Mouse (Mus musculus): ENCODE measurements at regions not wholly inside any gene's neighbourhood (a gene's known extent, or its start where the extent isn't known, plus 50 kb on each side); places are given as distances from the start of the nearest gene placed in this dataset.

DNA sequence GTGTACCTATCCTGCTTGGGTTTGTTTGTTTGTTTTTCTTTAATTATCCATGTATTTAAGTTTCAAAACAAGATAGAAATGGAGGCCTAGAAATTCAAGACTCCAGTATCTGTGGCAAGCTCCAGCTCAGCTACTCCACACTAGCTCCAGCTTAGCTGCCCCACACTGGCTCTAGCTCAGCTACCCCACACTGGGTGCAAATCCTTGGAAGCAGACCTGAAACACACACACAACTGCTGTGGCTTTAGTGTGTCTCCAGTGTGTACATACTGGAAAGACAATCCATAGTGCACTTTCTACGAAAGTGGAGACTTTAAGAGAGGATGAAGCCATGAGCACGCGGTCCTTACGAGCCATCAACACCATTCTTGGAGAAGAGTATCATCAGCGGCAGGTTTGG is 66.9 kb upstream of the Otud4 start:
- no peaks in the 10 kb centered on the region for H3K27me3 ChIP-seq (replicated peaks; ENCODE audit: control insufficient read depth, insufficient read depth, low read length)
- H3K4me2 ChIP-seq (replicated peaks; ENCODE audit: low read depth): no peak overlapping the region
- H3K9ac ChIP-seq (ENCODE audit: low read depth, low read length): no peak overlapping the region
- H3K4me1 ChIP-seq (replicated peaks; ENCODE audit: control insufficient read depth, insufficient read depth, low read length): no peaks in the 10 kb centered on the region
- H3K9me3 ChIP-seq (ENCODE audit: control insufficient read depth): no peaks in the 10 kb centered on the region
- no peak overlapping the region for H3K27ac ChIP-seq (ENCODE audit: low read depth, low read length)
- no peak overlapping the region for H3K4me3 ChIP-seq (ENCODE audit: low read depth, low read length)
- WGBS: 95% methylated on average over 5 of the region's 5 CpGs
- no peak for ATAC-seq
- no peak for TF ChIP-seq CTCF (IDR thresholded peaks at IDR 0.05; ENCODE audit: low read depth)
- H3K36me3 ChIP-seq (ENCODE audit: control insufficient read depth, insufficient read depth): no peaks in the 10 kb centered on the region

GRCm38 (mm10) chr8:79563101-79563500 is 76.3 kb upstream of the Otud4 start:
- Histone ChIP-seq H3K9me3 (ENCODE audit: control insufficient read depth) (no peaks in the 10 kb centered on the region), H3K4me1 (replicated peaks; ENCODE audit: control insufficient read depth, insufficient read depth, low read length) (no peaks in the 10 kb centered on the region)
- 84% methylated on average over 6 of the region's 6 CpGs for WGBS

GRCm38 (mm10) chr8:79562669-79563068 is 76.7 kb upstream of the Otud4 start:
- no peak overlapping the region for H3K4me2 ChIP-seq (replicated peaks; ENCODE audit: low read depth)
- ATAC-seq: no peak
- 74% methylated on average over 8 of the region's 8 CpGs for WGBS
- no peak overlapping the region for H3K4me3 ChIP-seq (ENCODE audit: low read depth, low read length)
- no peaks in the 10 kb centered on the region for H3K27me3 ChIP-seq (replicated peaks; ENCODE audit: control insufficient read depth, insufficient read depth, low read length)
- no peaks in the 10 kb centered on the region for H3K36me3 ChIP-seq (ENCODE audit: control insufficient read depth, insufficient read depth)
- peak; percentile 56 for TF ChIP-seq CTCF (IDR thresholded peaks at IDR 0.05; ENCODE audit: low read depth)
- no peaks in the 10 kb centered on the region for H3K9me3 ChIP-seq (ENCODE audit: control insufficient read depth)
- H3K9ac ChIP-seq (ENCODE audit: low read depth, low read length): no peak overlapping the region
- no peak overlapping the region for H3K27ac ChIP-seq (ENCODE audit: low read depth, low read length)
- H3K4me1 ChIP-seq (replicated peaks; ENCODE audit: control insufficient read depth, insufficient read depth, low read length): no peaks in the 10 kb centered on the region

More at GRCm38 (mm10) chr8:79563101-79563500, 76.3 kb upstream of the Otud4 start:
- no peaks in the 10 kb centered on the region for H3K27me3 ChIP-seq (replicated peaks; ENCODE audit: control insufficient read depth, insufficient read depth, low read length)
- no peak overlapping the region for H3K4me2 ChIP-seq (replicated peaks; ENCODE audit: low read depth)
- H3K27ac ChIP-seq (ENCODE audit: low read depth, low read length): no peak overlapping the region
- no peak overlapping the region for H3K4me3 ChIP-seq (ENCODE audit: low read depth, low read length)
- ATAC-seq: no peak
- no peaks in the 10 kb centered on the region for H3K36me3 ChIP-seq (ENCODE audit: control insufficient read depth, insufficient read depth)
- no peak for TF ChIP-seq CTCF (IDR thresholded peaks at IDR 0.05; ENCODE audit: low read depth)
- H3K9ac ChIP-seq (ENCODE audit: low read depth, low read length): no peak overlapping the region

- H3K36me3 ChIP-seq (ENCODE audit: control insufficient read depth, insufficient read depth): no peaks in the 10 kb centered on the region
- TF ChIP-seq CTCF (IDR thresholded peaks at IDR 0.05; ENCODE audit: low read depth): no peak
- no peaks in the 10 kb centered on the region for H3K9me3 ChIP-seq (ENCODE audit: control insufficient read depth)
- H3K27me3 ChIP-seq (replicated peaks; ENCODE audit: control insufficient read depth, insufficient read depth, low read length): no peaks in the 10 kb centered on the region
- peak overlapping the region; percentile 30; the same call in 1 of the 2 replicates for H3K4me2 ChIP-seq (replicated peaks; ENCODE audit: low read depth)
- 43% methylated on average over 11 of the region's 11 CpGs for WGBS
- no peak overlapping the region for H3K4me3 ChIP-seq (ENCODE audit: low read depth, low read length)
- H3K4me1 ChIP-seq (replicated peaks; ENCODE audit: control insufficient read depth, insufficient read depth, low read length): no peaks in the 10 kb centered on the region
- no peak overlapping the region for H3K9ac ChIP-seq (ENCODE audit: low read depth, low read length)
- no peak overlapping the region for H3K27ac ChIP-seq (ENCODE audit: low read depth, low read length)
- ATAC-seq: 0 out of 2 replicates have a peak, but pooled peaks have one; percentile 28
Observed at GRCm38 (mm10) chr8:79562071-79562581, 77.3 kb upstream of the Otud4 start.

DNA sequence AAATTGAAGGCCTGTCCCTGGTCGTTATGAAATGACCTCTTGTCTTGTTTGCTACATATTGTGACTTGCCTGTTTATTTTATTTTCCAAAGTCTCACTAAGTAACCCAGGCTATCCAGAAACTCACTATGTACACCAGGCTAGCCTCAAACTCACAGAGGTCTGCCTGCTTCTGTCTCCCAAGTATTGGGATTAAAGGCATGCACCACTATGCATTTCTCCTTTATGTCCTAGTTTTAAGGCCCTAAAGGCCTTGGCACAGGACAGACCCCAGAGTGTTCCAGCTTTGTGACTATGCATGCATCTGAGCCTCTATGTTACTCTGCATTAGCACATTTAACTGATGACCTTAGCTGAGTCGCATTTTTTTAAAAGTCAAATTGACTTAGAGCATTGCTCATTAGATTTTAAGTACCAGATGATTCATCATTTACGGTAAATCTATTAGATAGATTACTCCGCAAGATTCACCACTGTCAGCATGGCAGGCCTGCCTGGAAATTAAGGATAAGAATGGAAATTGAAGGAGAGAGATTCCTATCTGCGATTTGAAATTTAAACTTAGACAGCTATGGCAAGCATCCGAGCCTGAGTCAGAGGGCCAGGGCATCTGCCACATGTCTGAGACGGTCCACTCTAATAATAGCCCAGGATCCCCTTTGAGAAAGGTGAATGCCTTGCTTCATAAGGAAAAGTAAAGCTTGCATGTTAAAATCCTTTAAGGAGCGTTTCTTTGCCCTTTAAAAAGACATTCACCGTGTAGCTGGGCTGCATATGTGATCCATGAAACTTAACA is 78.0 kb upstream of the Otud4 start:
- no peak for ATAC-seq
- no peak overlapping the region for H3K4me3 ChIP-seq (ENCODE audit: low read depth, low read length)
- H3K36me3 ChIP-seq (ENCODE audit: control insufficient read depth, insufficient read depth): no peaks in the 10 kb centered on the region
- H3K27ac ChIP-seq (ENCODE audit: low read depth, low read length): no peak overlapping the region
- no peaks in the 10 kb centered on the region for H3K9me3 ChIP-seq (ENCODE audit: control insufficient read depth)
- TF ChIP-seq CTCF (IDR thresholded peaks at IDR 0.05; ENCODE audit: low read depth): no peak
- no peak overlapping the region for H3K9ac ChIP-seq (ENCODE audit: low read depth, low read length)
- no peaks in the 10 kb centered on the region for H3K27me3 ChIP-seq (replicated peaks; ENCODE audit: control insufficient read depth, insufficient read depth, low read length)
- WGBS: 55% methylated on average over 9 of the region's 9 CpGs
- H3K4me2 ChIP-seq (replicated peaks; ENCODE audit: low read depth): 0 out of 2 replicates have a peak overlapping the region, but pooled peaks have one; percentile 30
- H3K4me1 ChIP-seq (replicated peaks; ENCODE audit: control insufficient read depth, insufficient read depth, low read length): no peaks in the 10 kb centered on the region

- ATAC-seq: no peak
- Histone ChIP-seq H3K4me3 (ENCODE audit: low read depth, low read length) (no peak overlapping the region), H3K27me3 (replicated peaks; ENCODE audit: control insufficient read depth, insufficient read depth, low read length) (no peaks in the 10 kb centered on the region), H3K9ac (ENCODE audit: low read depth, low read length) (no peak overlapping the region), H3K27ac (ENCODE audit: low read depth, low read length) (no peak overlapping the region), H3K4me2 (replicated peaks; ENCODE audit: low read depth) (no peak overlapping the region), H3K36me3 (ENCODE audit: control insufficient read depth, insufficient read depth) (no peaks in the 10 kb centered on the region), H3K9me3 (ENCODE audit: control insufficient read depth) (no peaks in the 10 kb centered on the region), H3K4me1 (replicated peaks; ENCODE audit: control insufficient read depth, insufficient read depth, low read length) (no peaks in the 10 kb centered on the region)
- 89% methylated on average over 6 of the region's 6 CpGs for WGBS
- TF ChIP-seq CTCF (IDR thresholded peaks at IDR 0.05; ENCODE audit: low read depth): no peak
Observed at GRCm38 (mm10) chr8:79559516-79559915, 79.9 kb upstream of the Otud4 start.
